In genomic region chr2:75137133-75137982, GRCm38 (mm10) we compare ENCODE assay signal across 7 mouse cellular contexts.
DNase-seq lines count a peak whose midpoint lies in the region; ATAC-seq and TF ChIP-seq lines count a peak whose summit lies in the region.

No protein-coding gene starts in this region.

- no peak overlapping the region for H3K27ac ChIP-seq in forebrain, embryonic 10.5 days
- H3K27ac ChIP-seq in hindbrain, postnatal 0 days = no peak overlapping the region
- H3K27ac ChIP-seq in liver, embryonic 15.5 days (replicated peaks) = no peak overlapping the region

- WGBS in forebrain, embryonic 10.5 days = 1% methylated on average over 42 of the region's 42 CpGs
- 3% methylated on average over 41 of the region's 42 CpGs for WGBS in hindbrain, postnatal 0 days
- 2% methylated on average over 41 of the region's 42 CpGs for WGBS in liver, embryonic 15.5 days (ENCODE audit: insufficient replicate concordance)

- peaks cover 19% of the 10 kb centered on the region for H3K4me1 ChIP-seq in forebrain, embryonic 10.5 days
- H3K4me1 ChIP-seq in hindbrain, postnatal 0 days (ENCODE audit: insufficient read depth, low read length) = peaks cover 8% of the 10 kb centered on the region; the same call in 1 of the 2 replicates
- peaks cover 4% of the 10 kb centered on the region; the same call in 1 of the 2 replicates for H3K4me1 ChIP-seq in liver, embryonic 15.5 days (replicated peaks)

- no peak for TF ChIP-seq CTCF in hindbrain, postnatal 0 days (IDR thresholded peaks at IDR 0.05; ENCODE audit: low read depth)

- H3K27me3 ChIP-seq in forebrain, embryonic 10.5 days (ENCODE audit: poor library complexity, severe bottlenecking) = peaks cover 93% of the 10 kb centered on the region
- H3K27me3 ChIP-seq in hindbrain, postnatal 0 days (ENCODE audit: insufficient read depth, low read length) = peaks cover 45% of the 10 kb centered on the region
- peaks cover 53% of the 10 kb centered on the region for H3K27me3 ChIP-seq in liver, embryonic 15.5 days

- no peaks in the 10 kb centered on the region for H3K9me3 ChIP-seq in forebrain, embryonic 10.5 days
- no peaks in the 10 kb centered on the region for H3K9me3 ChIP-seq in hindbrain, postnatal 0 days (ENCODE audit: low read length)
- H3K9me3 ChIP-seq in liver, embryonic 15.5 days (replicated peaks) = no peaks in the 10 kb centered on the region

- H3K4me2 ChIP-seq in hindbrain, postnatal 0 days (ENCODE audit: low read depth, low read length) = peak overlapping the region; percentile 88
- peak overlapping the region; percentile 50 for H3K4me2 ChIP-seq in liver, embryonic 15.5 days

- peak overlapping the region; percentile 51 for H3K4me3 ChIP-seq in forebrain, embryonic 10.5 days
- H3K4me3 ChIP-seq in hindbrain, postnatal 0 days (ENCODE audit: low read length) = peak overlapping the region; percentile 29
- H3K4me3 ChIP-seq in liver, embryonic 15.5 days (replicated peaks) = peak overlapping the region; percentile 18

- DNase-seq in ovary, postnatal 36 days (ENCODE audit: low spot score) = peak; percentile 26
- DNase-seq in ovary, postnatal 10 days (ENCODE audit: low spot score) = no peak
- DNase-seq in forebrain, embryonic 10.5 days (ENCODE audit: extremely low spot score, low spot score) = peak; percentile 58
- DNase-seq in hindbrain, postnatal 0 days (ENCODE audit: low spot score) = no peak
- DNase-seq in testis, postnatal 14 days (ENCODE audit: low spot score) = peak; percentile 29
- DNase-seq in left cerebral cortex, adult 8-10 months (ENCODE audit: low spot score in 2 of 2) = no peak

- peak overlapping the region; percentile 43 for H3K9ac ChIP-seq in hindbrain, postnatal 0 days (replicated peaks; ENCODE audit: low read length)
- no peak overlapping the region for H3K9ac ChIP-seq in liver, embryonic 15.5 days

- no peaks in the 10 kb centered on the region for H3K36me3 ChIP-seq in forebrain, embryonic 10.5 days (replicated peaks)
- no peaks in the 10 kb centered on the region for H3K36me3 ChIP-seq in hindbrain, postnatal 0 days (ENCODE audit: insufficient read depth, low read length)
- no peaks in the 10 kb centered on the region for H3K36me3 ChIP-seq in liver, embryonic 15.5 days (replicated peaks)

- ATAC-seq in hindbrain, postnatal 0 days = peak; percentile 40; the same call in 1 of the 2 replicates
- ATAC-seq in liver, embryonic 15.5 days (ENCODE audit: insufficient read depth) = no peak

Comparison
In these comparisons a context has a peak if more than half of its experiments do, and no peak if none do; other contexts are left out.
1. DNase-seq: peak in ovary, postnatal 36 days (single experiment), forebrain, embryonic 10.5 days (single experiment) and testis, postnatal 14 days (single experiment); none in ovary, postnatal 10 days (single experiment), hindbrain, postnatal 0 days (single experiment) and left cerebral cortex, adult 8-10 months (0 of 2).
2. Peak in every context shown above with its lines, with median percentiles within 50 percentile points of each other: H3K4me3 ChIP-seq.